Mouse (Mus musculus): ENCODE measurements at regions not wholly inside any gene's neighbourhood (a gene's known extent, or its start where the extent isn't known, plus 50 kb on each side); places are given as distances from the start of the nearest gene placed in this dataset.

GRCm38 (mm10) chr13:44399370-44399685 lies 329.9 kb upstream of the Jarid2 start:
- TF ChIP-seq EP300 (IDR thresholded peaks at IDR 0.05; ENCODE audit: low read depth) (no peak), CTCF (IDR thresholded peaks at IDR 0.05; ENCODE audit: low read depth) (no peak)

Data from heart, postnatal 0 days (tissue).